Mouse (Mus musculus) lung, adult 2 months (tissue): ENCODE measurements around the gene Mpv17l. TPM values are rescaled to one million over a fixed set of nuclear protein-coding genes. Genes with fewer than 3 reads are reported as not detected.
"Not testable (repeated sequence)": the region's sequence is repeated elsewhere in the genome, so short reads cannot be mapped to it uniquely, and the experiment has no call there.

Experiments used
- DNase-seq: peaks from one replicate; pipeline ENCODE4 v3.0.0; 2022
- H3K4me1 ChIP-seq: fragments of 200-500 bp; 2 replicates; pipeline ENCODE4 v1.6.1; 2011; ENCODE audit warnings: low read length; ENCODE audit not compliant: control insufficient read depth, insufficient read depth
- H3K4me3 ChIP-seq: fragments of 200-500 bp; replicated peaks from 2 replicates; pipeline ENCODE3; 2011; ENCODE audit warnings: low read depth, mild to moderate bottlenecking, control low read depth, low read length; ENCODE audit errors: extremely low read depth
- CTCF ChIP-seq: fragments of 200-500 bp; IDR thresholded peaks from 2 replicates; pipeline ENCODE4 v1.5.1; 2011; ENCODE audit warnings: mild to moderate bottlenecking, low read length, control low read depth; ENCODE audit not compliant: insufficient read depth
- POLR2A ChIP-seq: fragments of 200-500 bp; IDR thresholded peaks from 2 replicates; pipeline ENCODE4 v1.6.1; 2011; ENCODE audit warnings: low read depth, mild to moderate bottlenecking, control low read depth, low read length, borderline replicate concordance; ENCODE audit errors: extremely low read depth
- WGBS: fragments of 180-500 bp; shearing (Covaris S2); methylation state at CpG from one replicate; pipeline ENCODE4 v1.1.7; 2018; 5-methylcytosine and 5-hydroxymethylcytosine counted together
- polyA plus RNA-seq: library from polyadenylated mRNA; depleted of rRNA; stranded (reverse); fragments of >200 nt; gene quantifications from 2 replicates; pipeline ENCODE4 v1.2.3, GENCODE M21; 2012

The Mpv17l gene
- polyA plus RNA-seq, 1 experiment = 11.5 TPM

GRCm38 (mm10) chr16:13894097-13894496, 8.9 kb upstream of the Mpv17l start:
- DNase-seq = no peak
- no peaks in the 10 kb centered on the region; the same call in 1 of the 2 replicates for H3K4me1 ChIP-seq
- WGBS = 43% methylated on average over 2 of the region's 2 CpGs
- TF ChIP-seq CTCF = no peak
- TF ChIP-seq POLR2A = no peak
- H3K4me3 ChIP-seq = no peak overlapping the region

- TF ChIP-seq POLR2A = no peak
- DNase-seq = no peak
- H3K4me3 ChIP-seq = no peak overlapping the region
- WGBS = 77% methylated on average over 3 of the region's 3 CpGs
- H3K4me1 ChIP-seq = no peaks in the 10 kb centered on the region; the same call in 1 of the 2 replicates
These were observed 7.2 kb upstream of the Mpv17l start for GRCm38 (mm10) chr16:13895740-13896139.

- no peaks in the 10 kb centered on the region; the same call in 1 of the 2 replicates for H3K4me1 ChIP-seq
- TF ChIP-seq POLR2A = no peak
- no peak for TF ChIP-seq CTCF
- WGBS = 83% methylated on average over 3 of the region's 3 CpGs
- DNase-seq = no peak
- no peak overlapping the region for H3K4me3 ChIP-seq
These were observed 6.6 kb upstream of the Mpv17l start for GRCm38 (mm10) chr16:13896357-13896756.

GRCm38 (mm10) chr16:13898981-13899380, 4.0 kb upstream of the Mpv17l start:
- 32% methylated on average over 2 of the region's 2 CpGs for WGBS
- H3K4me1 ChIP-seq = peaks cover 8% of the 10 kb centered on the region
- DNase-seq = no peak
- H3K4me3 ChIP-seq = no peak overlapping the region
- TF ChIP-seq CTCF = no peak

GRCm38 (mm10) chr16:13902397-13902831, 547 bp upstream of the Mpv17l start:
- under 1% methylated on average over 30 of the region's 30 CpGs for WGBS
- peaks cover 10% of the 10 kb centered on the region for H3K4me1 ChIP-seq
- no peak for TF ChIP-seq CTCF
- TF ChIP-seq POLR2A = no peak
- peak overlapping the region; percentile 73 for H3K4me3 ChIP-seq
- no peak for DNase-seq

GRCm38 (mm10) chr16:13903488-13903887, 527 bp downstream of the Mpv17l start:
- Histone ChIP-seq H3K4me1 (peaks cover 10% of the 10 kb centered on the region), H3K4me3 (peak overlapping the region; percentile 73)
- no peak for TF ChIP-seq POLR2A
- peak; percentile 48 for TF ChIP-seq CTCF
- WGBS = 5% methylated on average over 8 of the region's 8 CpGs
- no peak for DNase-seq

GRCm38 (mm10) chr16:13907297-13907696, 4.3 kb downstream of the Mpv17l start:
- H3K4me3 ChIP-seq = no peak overlapping the region
- DNase-seq = no peak
- 68% methylated on average over 3 of the region's 3 CpGs for WGBS
- peaks cover 3% of the 10 kb centered on the region; the same call in 1 of the 2 replicates for H3K4me1 ChIP-seq
- TF ChIP-seq CTCF (no peak), POLR2A (no peak)

GRCm38 (mm10) chr16:13920093-13920492, 17.1 kb downstream of the Mpv17l start:
- Histone ChIP-seq H3K4me3 (no peak overlapping the region), H3K4me1 (no peaks in the 10 kb centered on the region)
- TF ChIP-seq CTCF (no peak), POLR2A (no peak)
- 87% methylated on average over 5 of the region's 5 CpGs for WGBS
- DNase-seq = no peak

- TF ChIP-seq CTCF (peak; percentile 36; the same call in 1 of the 2 replicates), POLR2A (no peak)
- 82% methylated on average over 6 of the region's 6 CpGs for WGBS
- Histone ChIP-seq H3K4me1 (no peaks in the 10 kb centered on the region), H3K4me3 (no peak overlapping the region)
- DNase-seq = no peak
These were observed 18.1 kb downstream of the Mpv17l start for GRCm38 (mm10) chr16:13921063-13921462.

GRCm38 (mm10) chr16:13921781-13922180, 18.8 kb downstream of the Mpv17l start:
- H3K4me1 ChIP-seq = no peaks in the 10 kb centered on the region
- TF ChIP-seq CTCF = no peak
- no peak for TF ChIP-seq POLR2A
- DNase-seq = no peak
- WGBS = 97% methylated on average over 7 of the region's 7 CpGs
- no peak overlapping the region for H3K4me3 ChIP-seq

- 90% methylated on average over 3 of the region's 3 CpGs for WGBS
- DNase-seq, H3K4me1 ChIP-seq, H3K4me3 ChIP-seq: not testable (repeated sequence)
These were observed 19.5 kb downstream of the Mpv17l start for GRCm38 (mm10) chr16:13922499-13922898.

- DNase-seq, H3K4me3 ChIP-seq, H3K4me1 ChIP-seq: not testable (repeated sequence)
- 93% methylated on average over 5 of the region's 5 CpGs for WGBS
These were observed 20.0 kb downstream of the Mpv17l start for GRCm38 (mm10) chr16:13922966-13923365.
